Mouse (Mus musculus): ENCODE results near the gene Clcnka.

Clcnka gene

DNA sequence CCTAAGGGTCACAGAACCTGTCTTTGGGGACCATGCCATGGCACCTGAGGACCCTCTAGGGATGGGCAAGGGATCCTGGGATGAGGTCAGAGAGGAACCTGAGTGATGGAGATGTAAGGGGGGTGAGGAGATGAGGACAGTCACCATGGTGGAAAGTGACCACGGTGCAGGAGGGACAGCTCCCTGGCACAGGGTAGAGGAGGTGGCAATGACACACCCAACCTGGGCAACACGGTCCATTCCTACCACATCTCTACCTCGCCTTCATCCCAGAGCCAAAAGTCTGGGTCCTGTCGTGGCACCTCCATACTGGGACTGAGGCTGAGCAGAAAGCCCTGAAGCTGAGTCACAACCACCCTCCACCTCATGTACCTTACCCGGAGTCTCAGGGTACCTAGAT, 24.3 kb upstream of the Clcnka start:
- no peak for DNase-seq (ENCODE audit: extremely low spot score, low read depth, low spot score)

DNA sequence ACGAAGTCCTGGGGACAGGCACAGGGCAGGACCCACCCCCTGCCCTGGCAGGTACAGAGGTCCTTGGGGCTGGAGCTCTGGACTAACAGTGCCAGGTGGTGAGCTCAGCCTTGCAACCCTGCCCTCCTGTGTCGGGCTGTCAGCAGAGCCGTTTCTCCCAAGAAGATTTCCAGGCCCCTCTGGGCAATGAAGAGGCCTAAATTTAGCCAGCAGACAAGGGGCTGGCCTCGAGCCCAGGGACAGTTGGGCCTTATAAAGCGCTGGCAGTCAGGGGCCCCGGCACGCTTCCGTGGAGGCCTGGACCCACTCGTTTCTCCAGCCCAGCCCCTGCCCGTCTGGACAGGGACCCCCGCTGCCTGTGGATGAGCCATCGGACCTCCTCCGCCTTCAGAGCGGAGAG, 22.9 kb upstream of the Clcnka start:
- DNase-seq (ENCODE audit: extremely low spot score, low read depth, low spot score) = no peak

DNA sequence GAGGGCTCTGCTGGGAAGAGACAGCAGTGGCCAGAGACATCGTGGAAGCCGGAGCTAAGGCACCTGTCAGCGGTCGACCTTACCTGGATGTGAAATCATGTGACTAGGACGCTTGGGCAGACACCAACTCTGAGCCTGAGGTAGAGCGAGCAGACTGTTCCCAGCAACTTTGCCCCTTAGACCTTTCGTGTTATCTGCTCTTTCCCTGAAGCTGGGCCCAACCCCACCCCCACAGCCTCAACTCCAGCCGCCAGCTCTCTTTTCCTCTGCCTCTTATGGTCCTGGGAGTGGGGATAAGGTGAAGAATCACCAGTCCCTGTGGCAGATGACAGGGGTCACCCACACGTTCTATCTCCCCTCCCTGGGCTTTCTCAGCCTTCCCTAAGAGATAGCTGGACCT, 22.4 kb upstream of the Clcnka start:
- DNase-seq (ENCODE audit: extremely low spot score, low read depth, low spot score) = no peak

DNA sequence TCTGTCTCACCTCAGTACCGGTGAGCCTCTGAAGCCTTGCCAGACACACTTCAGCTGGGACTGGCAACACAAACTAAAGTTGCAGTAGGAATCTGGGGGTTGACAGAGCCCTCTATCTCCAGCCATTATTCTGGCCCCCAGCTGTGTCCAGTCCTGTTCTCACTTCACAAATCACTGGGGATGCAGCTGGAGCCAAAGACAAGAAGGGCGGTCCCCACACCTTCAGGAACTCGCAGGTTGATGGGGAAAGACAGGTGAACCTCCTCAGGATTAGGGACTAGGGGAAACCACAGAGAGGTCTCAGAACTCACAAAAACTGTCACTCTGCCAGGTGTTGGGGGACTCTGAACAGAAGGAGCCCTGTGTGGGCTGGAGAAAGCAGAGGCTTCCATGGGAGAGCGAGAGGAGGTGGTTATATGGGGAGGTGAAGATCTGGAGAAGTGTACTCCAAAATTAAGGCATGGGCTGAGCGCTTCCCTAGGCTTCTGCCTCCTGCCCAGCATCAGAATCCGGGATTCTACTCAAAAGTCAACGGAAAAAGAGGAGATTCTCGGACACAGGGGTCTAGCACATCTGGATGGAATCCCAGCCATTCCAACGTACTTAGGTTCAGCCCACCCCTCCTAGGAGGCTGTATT, 21.8 kb upstream of the Clcnka start, which contains the start of gene Hspb7:
Gene Hspb7, plus strand, starts transcription at position 588 of the 638 bp plus-strand sequence.
- DNase-seq (ENCODE audit: extremely low spot score, low read depth, low spot score) = no peak

DNA sequence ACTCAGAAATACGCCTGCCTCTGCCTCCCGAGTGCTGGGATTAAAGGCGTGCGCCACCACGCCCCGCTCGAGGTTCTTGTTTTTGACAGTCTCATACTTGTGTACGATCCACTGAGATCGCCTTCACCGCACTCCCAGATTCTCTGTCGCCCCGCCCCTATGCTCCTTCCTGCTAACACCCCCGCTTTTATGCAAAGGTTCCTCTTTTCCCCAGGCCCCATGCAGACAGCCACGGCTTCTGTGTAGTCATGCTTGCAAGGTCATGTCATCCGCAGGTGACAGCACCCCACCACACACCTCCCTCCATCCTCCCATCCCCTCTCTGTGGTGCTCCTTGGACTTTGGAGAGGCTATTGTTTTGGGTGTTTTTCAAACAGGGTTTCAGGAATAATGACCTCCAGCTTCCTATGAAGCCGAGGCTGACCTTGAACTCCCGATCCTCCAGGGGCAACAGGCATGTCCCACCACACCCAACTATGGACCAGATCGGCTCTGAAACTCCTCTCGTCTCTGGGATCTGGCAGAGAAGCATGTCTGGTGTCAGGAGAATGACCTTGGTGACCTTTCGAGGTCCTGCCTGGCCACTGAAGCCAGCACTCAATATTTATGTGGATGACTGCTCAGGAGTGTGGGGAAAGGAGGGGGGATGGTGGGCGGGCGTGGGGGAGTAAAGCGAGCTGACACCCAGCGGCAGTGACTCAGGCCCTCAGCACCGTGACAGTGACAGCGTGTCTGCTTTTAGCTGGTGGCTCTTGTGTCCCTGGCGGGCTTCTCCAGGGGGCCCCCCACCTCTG, 21.1 kb upstream of the Clcnka start:
- DNase-seq (ENCODE audit: extremely low spot score, low read depth, low spot score) = no peak

DNA sequence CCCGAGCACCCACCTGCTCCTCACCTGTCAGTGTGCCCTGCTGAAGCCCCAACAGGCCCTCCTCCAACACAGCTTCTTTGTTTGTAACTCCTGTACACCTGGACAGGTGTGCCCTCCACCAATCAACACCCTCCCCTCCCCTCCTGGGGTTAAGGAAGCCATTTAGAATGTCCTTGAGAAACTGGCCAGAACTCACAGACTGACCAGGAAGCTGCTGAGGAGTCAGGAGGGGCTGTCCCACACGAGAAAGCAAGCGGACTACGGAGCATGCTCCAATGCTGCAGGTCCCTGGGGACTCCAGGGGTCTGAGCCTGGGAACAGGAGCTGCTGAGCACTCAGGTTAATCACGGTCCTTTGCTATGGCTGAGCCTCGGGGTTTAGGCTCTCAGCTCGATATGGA, 17.4 kb upstream of the Clcnka start, which contains the start of gene Clcnkb:
Gene Clcnkb, minus strand, starts transcription at position 91 of the 400 bp plus-strand sequence.
- DNase-seq (ENCODE audit: extremely low spot score, low read depth, low spot score) = no peak

DNA sequence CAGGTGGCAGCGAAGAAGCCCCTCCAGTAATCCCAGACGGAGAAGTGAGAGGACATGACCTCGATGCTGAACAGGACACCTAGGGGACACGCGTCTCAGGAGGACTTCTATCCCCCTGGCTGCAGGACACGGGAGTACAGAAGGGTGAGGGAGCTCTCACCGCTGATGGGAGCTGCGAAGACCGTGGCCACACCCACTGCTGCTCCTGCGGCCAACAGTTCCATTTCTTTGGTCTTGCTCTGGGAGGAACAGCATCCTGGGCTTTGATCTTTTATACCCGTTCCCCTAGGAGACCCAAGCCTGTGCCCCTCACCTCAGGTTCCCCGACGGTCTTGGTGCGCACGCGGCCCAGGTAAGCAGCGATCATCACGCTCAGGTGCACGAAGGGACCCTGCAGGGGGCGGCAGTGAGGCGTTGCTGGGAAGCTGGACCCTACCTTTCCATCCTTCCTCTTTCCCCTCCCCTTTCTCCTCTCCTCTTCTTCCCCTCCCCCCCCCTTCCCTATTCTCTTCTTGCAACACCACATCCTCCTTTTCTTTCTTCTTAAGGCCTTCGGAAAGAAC, 13.0 kb upstream of the Clcnka start:
- DNase-seq (ENCODE audit: extremely low spot score, low read depth, low spot score) = no peak

DNA sequence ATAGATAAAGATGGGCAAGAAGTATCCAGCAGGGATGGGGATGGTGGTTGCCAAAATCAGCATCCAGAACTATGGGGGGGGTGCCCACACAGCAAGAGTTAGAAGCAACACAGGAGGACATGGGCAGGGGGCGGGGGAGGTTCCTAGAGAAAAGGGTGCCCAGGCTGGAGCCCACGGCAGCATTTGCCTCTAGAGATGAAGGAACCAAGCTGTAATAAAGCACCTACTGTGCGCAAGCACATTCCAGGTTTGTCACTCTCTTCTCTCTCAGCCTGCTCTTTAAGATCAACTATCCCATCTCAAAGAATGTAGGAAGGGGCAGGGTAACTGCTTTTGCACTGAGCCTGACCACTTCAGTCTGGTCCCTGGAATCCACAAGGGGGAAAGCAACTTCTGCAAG, 10.1 kb upstream of the Clcnka start:
- DNase-seq (ENCODE audit: extremely low spot score, low read depth, low spot score) = no peak

DNA sequence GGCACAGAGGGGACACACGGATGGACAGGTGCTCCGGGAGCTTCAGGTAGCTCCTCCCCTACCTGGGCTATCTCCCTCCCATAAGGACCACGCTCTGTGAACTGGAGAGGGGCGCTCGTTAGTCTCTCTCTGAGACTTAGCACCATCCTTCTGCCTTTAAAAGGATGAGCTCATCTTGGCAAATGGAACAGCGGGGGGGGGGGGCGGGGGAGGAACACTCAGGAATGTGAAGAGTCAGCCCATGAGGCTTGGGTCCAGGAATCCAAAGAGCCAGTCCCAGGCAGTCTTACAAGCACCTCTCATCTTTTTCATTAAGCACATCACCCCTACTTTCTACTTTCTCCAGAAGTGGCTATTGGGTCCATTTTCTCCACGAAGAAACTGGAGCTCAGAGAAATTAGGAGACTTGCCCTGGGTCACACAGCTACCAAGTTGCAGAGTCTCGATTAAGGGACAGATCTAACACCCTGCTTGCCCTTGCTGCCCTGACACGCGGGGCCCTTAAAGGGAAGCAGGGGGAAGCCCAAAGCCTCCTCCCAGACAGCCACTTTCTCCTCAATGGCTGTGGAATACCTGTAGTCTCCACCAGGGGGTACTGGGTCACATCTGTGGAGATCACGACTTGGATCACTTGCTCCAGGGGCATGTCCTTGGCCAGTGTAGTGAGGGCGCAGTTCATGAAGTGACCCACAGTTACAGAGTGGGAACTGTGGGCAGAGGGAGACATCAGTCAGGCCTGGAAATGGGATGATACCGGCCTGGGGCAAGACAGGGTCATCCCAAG, 8.2 kb upstream of the Clcnka start:
- no peak for DNase-seq (ENCODE audit: extremely low spot score, low read depth, low spot score)

DNA sequence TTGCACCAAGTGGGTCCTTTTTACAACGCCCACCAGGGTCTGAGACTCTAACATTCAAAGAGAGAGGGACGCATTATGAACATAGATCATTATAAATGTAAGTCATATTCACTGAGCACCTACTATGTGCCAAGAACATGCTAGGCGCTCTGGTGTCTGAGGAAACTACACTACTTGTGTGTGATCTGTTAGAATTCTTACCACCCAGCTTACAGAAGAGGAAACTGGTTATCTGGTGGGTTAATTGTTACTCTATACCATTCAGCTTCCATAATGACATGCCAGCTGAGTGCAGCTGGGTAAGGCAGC, 6.7 kb upstream of the Clcnka start:
- DNase-seq (ENCODE audit: extremely low spot score, low read depth, low spot score) = no peak

DNA sequence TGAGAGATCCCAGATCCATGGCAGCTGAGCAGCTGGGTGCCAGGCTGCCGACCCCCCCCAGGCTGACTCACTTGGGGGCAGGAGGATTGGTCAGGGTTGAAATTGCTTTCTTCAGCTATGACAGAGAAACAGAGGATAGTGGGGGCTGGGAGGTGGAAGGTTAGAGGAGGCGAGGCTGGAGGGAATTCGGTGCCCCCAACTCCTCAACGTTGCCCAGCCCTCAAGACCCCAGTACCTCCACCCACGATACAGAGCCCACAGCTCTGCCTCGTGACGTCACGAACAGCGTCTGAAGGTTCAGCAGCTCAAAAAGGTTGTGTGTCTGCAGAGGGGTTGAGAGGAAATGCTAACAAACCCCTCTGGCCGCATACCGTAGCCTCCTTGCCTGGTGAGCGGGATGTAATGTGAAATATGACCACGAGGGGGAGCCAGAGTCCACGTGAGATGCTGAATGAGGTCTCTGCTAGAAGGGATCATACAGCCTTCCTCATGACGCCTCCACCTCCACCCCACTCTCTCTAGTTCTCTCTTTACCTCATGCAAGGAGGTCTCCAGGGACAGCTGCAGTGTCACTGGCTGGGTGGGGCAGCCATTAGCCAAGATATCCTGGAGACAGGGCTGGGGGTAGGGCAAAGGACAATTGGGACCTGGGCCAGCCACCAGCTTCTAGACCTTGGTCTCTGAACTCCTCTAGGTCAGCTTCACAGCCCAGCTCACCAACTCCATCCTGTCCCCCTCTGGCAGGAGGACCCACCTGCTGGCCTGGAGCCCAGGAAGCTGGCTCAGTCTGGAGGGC, 6.2 kb upstream of the Clcnka start:
- peak; percentile 41 for DNase-seq (ENCODE audit: extremely low spot score, low read depth, low spot score)

DNA sequence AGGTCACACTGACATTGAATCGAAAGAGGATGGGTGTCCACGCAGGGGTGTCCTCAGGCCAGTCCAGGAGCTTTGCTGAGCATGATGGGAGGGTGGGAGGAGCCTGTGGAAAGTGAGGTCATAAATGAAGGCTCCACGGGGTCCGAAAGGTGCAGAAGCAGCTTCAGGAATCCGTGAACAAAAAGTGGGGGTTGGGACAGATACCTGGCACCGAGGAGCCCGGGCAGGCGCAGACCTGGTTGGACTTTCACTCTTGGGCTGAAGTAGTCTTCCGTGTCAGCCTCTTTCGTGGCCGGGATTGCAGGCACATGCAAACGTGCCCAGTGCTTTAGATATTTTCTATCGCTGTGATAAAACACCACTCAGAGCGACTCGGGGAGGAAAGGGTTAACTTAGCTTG, 1.6 kb upstream of the Clcnka start:
- no peak for DNase-seq (ENCODE audit: extremely low spot score, low read depth, low spot score)

DNA sequence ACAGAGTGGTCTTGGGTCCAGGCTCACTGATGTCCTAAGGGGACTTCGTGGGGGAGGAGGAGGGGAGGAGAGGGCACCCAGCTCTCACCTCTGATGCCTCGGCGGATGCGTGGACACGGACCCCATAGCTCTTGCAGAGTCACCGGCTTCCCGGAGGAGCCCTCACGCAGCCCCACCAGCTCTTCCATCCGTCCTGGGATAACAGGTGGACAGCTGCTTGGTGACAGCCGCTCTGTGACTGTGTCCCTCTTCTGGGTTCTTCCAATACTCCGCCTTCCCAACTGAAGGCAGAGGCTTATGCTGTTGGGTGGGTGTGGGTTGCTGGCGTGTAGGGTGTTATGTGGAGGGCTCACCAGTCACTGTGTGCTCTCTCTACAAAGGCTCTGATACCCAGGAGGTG, 663 bp downstream of the Clcnka start:
- no peak for DNase-seq (ENCODE audit: extremely low spot score, low read depth, low spot score)

DNA sequence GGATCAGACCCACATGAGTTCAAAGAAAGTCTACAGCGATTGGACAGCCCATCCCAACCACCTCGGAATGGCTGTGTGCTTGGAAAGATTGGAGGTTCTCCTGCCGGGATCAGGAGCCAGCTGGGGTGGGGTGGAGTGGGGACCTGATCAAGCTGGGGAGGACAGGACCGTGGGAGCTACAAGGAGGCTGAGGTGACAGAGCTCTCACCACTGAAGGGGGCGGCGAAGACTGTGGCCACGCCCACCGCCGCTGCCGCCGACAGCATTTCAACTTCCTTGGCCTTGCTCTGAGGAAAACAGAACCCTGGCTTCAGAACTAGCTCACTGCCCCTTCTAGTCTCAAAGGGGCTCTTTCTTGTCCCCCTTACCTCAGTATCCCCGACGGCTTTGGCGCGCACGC, 3.8 kb downstream of the Clcnka start:
- DNase-seq (ENCODE audit: extremely low spot score, low read depth, low spot score) = no peak

DNA sequence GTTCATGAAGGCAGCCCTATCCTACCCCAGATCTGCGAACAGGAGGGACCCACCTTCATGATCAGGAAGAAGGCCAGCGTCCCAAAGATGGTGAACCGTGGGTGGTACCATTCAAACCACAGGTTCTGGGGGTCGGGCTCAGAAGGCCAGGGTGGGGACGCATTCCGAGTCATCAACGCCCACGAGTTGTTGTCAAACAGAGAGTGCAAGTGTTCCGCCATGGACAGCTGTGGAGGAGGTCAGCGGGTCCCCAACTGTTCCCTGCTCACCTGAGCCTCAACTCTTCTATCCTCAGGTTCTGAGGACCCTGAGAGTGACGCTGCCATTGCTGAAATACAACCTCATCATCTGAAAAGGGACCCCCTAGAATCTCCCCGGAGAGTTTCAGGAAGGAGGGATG, 7.2 kb downstream of the Clcnka start:
- DNase-seq (ENCODE audit: extremely low spot score, low read depth, low spot score) = no peak

DNA sequence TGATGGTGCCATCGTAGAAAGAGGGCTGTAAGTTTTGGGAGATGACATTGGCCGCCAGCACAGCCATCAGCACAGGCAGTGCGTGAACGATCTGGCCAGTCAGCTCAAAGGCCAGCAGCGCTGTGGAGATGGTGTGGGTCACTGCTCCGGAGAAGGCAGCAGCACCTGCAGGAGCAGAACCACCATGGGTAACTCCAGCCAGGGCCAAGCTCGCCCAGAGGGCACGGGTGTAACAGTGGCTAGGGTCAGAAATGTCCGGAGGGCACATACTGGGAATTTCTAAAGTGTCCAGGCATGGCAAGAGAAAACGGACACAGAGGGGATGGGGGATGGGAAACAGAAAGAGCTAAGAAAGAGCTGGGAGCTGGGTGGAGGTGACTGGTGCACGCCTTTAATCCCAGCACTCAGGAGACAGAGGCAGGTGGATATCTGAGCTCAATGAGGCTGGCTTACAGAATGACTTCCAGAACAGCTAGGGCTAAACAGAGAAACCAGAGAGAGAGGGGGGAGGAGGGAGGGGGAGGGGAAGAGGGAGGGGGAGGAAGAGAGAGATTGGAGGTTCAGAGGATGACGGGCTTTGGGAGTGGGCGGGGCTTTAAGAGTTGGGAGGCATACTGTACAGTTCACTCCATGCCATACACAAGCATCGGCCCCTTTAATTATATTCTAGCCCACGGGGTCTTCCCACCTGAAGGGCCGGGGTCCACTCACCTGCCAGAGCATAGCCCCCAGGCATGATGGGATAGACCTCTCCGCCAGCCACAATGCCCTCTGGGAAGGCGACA, 9.0 kb downstream of the Clcnka start:
- no peak for DNase-seq (ENCODE audit: extremely low spot score, low read depth, low spot score)

DNA sequence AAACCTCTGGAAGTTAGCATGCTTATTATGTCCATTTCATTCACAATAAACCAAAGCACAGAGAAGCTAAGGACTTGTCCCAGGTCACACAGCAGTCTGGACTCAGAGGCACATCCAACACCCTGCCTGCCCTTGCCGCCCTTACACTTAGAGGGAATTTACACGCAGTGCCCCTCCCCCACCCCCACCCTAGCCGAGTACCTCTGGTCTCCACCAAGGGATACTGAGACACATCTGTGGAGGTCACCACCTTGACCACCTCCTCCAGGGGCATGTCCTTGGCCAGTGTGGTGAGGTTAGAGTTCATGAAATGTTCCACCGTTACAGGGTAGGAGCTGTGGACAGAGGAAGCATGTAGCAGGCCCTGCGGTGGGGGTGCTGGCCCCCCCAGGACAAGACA, 10.6 kb downstream of the Clcnka start:
- DNase-seq (ENCODE audit: extremely low spot score, low read depth, low spot score) = no peak

DNA sequence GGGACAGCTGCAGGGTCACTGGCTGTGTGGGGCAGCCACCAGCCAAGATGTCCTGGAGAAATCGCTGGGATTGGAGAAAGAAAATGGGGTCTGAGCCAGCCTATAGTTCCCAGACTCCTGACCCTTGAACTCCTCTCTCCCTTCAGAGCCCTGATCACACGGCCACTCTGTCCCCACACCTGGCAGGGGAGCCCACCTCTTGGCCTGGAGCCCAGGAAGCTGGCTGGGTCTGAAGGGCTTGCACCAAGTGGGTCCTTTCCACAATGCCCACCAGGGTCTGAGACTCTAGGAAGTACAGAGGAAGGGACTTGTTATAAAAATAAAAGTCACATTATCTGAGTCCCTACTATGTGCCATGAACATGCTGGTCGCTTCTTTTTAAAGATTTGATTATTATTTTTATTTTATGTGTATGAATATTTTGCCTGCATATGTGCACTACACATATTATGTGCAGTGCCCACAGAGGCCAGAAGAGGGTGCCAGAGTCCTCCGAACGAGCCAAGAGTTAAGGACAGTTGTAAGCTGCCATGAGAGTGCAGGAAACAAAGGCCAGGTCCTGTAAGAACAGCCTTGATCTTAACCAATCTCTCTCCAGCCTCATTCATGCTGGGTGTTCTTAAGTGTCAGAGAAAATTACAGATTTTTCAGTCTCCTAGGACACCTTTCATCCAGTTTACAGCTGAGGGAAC, 11.3 kb downstream of the Clcnka start:
- DNase-seq (ENCODE audit: extremely low spot score, low read depth, low spot score) = peak; percentile 66

DNA sequence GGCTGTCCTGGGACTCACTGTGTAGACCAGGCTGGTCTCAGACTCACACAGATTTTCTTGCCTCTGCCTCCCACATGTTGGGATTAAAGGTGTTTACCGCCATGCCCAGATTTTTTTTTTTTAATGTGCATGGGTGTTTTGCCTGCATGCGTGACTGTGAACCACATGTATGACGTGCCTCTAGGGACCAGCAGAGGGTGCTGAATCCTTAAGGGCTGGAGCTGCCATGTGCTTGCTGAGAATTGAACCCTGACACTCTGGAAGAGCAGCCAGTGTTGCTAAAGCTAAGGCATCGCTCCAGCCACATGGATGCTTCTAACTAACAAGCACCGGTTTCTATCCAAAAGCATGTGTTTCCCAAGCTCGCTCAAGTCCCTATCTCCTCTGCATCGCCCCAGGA, 12.4 kb downstream of the Clcnka start:
- no peak for DNase-seq (ENCODE audit: extremely low spot score, low read depth, low spot score)

DNA sequence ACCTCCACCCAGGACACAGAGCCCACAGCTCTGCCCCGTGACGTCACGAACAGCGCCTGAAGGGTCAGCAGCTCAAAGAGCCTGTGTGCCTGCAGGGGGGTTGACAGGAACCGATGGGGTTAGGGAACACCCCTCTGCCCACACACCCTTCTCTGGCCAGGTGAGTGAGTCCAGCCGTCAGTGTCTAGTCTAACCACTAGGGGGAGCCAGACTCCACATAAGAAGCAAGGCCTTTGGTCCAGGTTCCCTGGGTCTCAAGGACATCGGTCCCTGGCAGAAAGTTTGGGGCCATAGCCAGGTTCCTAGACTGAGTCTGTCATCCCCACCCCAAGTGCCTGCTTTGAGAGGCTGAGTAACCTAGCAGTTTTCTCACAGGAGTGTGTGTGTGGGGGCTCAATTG, 13.2 kb downstream of the Clcnka start:
- DNase-seq (ENCODE audit: extremely low spot score, low read depth, low spot score) = peak; percentile 54
